Mouse (Mus musculus) intestine, embryonic 15.5 days (tissue): Measurements from ENCODE around the gene B4galnt3. TPM values are rescaled to one million over a fixed set of nuclear protein-coding genes. Genes with fewer than 3 reads are reported as not detected.

Experiments used
- ATAC-seq: fragments of 200-750 bp; cut with Nextera tagmentation; 2 replicates; pipeline ENCODE4 v1.8.0; 2017; ENCODE audit warnings: moderate TSS enrichment, moderate library complexity
- H3K27ac ChIP-seq: fragments of 300-500 bp; sonication (generic); 2 replicates; pipeline ENCODE4 v1.5.1; 2015; ENCODE audit warnings: mild to moderate bottlenecking, inconsistent platforms
- H3K27me3 ChIP-seq: fragments of 300-500 bp; sonication (generic); replicated peaks from 2 replicates; pipeline ENCODE4 v1.6.1; 2015; ENCODE audit warnings: inconsistent platforms
- H3K36me3 ChIP-seq: fragments of 300-500 bp; sonication (generic); 2 replicates; pipeline ENCODE4 v1.6.1; 2015; ENCODE audit warnings: inconsistent platforms
- H3K4me1 ChIP-seq: fragments of 300-500 bp; sonication (generic); replicated peaks from 2 replicates; pipeline ENCODE4 v1.6.1; 2015; ENCODE audit warnings: inconsistent platforms
- H3K4me2 ChIP-seq: fragments of 300-500 bp; sonication (generic); replicated peaks from 2 replicates; pipeline ENCODE4 v1.6.1; 2015; ENCODE audit warnings: mild to moderate bottlenecking, inconsistent platforms
- H3K4me3 ChIP-seq: fragments of 300-500 bp; sonication (generic); replicated peaks from 2 replicates; pipeline ENCODE4 v1.5.1; 2015; ENCODE audit warnings: inconsistent platforms
- H3K9ac ChIP-seq: fragments of 300-500 bp; sonication (generic); 2 replicates; pipeline ENCODE4 v1.6.1; 2015; ENCODE audit warnings: inconsistent platforms
- H3K9me3 ChIP-seq: fragments of 300-500 bp; sonication (generic); 2 replicates; pipeline ENCODE4 v1.6.1; 2016; ENCODE audit warnings: inconsistent platforms
- WGBS: fragments of 180-500 bp; shearing (Covaris S2); methylation state at CpG from one replicate; pipeline ENCODE4 v1.1.7; 2015; 5-methylcytosine and 5-hydroxymethylcytosine counted together
- polyA plus RNA-seq: library from polyadenylated mRNA; unstranded; fragments of >200 nt; fragmentation: Nextera tagmentation; extraction: Ambion mirVana; gene quantifications from 2 replicates; pipeline ENCODE4 v1.2.1, GENCODE M21; 2015

Gene B4galnt3
- 1.4 and 1.6 TPM in 2 replicates for polyA plus RNA-seq

GRCm38 (mm10) chr6:120294056-120294784, at the start of gene B4galnt3, which contains the start of gene D330020A13Rik:
Gene B4galnt3 (minus strand): TSS chr6:120294559.
Gene D330020A13Rik (plus strand): TSS chr6:120294364.
- no peaks in the 10 kb centered on the region for H3K9me3 ChIP-seq
- ATAC-seq: peak; percentile 81
- peaks cover 4% of the 10 kb centered on the region; the same call in 1 of the 2 replicates for H3K4me1 ChIP-seq
- H3K27me3 ChIP-seq: peaks cover 9% of the 10 kb centered on the region
- no peaks in the 10 kb centered on the region for H3K36me3 ChIP-seq
- peak within 1 kb of the TSS; percentile 99 for H3K4me2 ChIP-seq
- H3K9ac ChIP-seq: peak within 1 kb of the TSS; percentile 65
- WGBS: under 1% methylated on average over 79 of the region's 79 CpGs
- peak within 1 kb of the TSS; percentile 52 for H3K27ac ChIP-seq
- H3K4me3 ChIP-seq: peak within 1 kb of the TSS; percentile 77

GRCm38 (mm10) chr6:120343992-120344391, 49.6 kb upstream of the B4galnt3 start:
- H3K36me3 ChIP-seq: peaks cover 6% of the 10 kb centered on the region; the same call in 1 of the 2 replicates
- ATAC-seq: no peak
- WGBS: 71% methylated on average over 1 of the region's 1 CpGs
- no peak overlapping the region for H3K27ac ChIP-seq
- H3K4me2 ChIP-seq: no peak overlapping the region
- no peaks in the 10 kb centered on the region for H3K27me3 ChIP-seq
- H3K4me3 ChIP-seq: no peak overlapping the region
- H3K9me3 ChIP-seq: no peaks in the 10 kb centered on the region
- H3K4me1 ChIP-seq: no peaks in the 10 kb centered on the region
- H3K9ac ChIP-seq: no peak overlapping the region

GRCm38 (mm10) chr6:120332351-120332750, 38.0 kb upstream of the B4galnt3 start:
- WGBS: 76% methylated on average over 2 of the region's 2 CpGs
- Histone ChIP-seq H3K9ac (no peak overlapping the region), H3K4me1 (no peaks in the 10 kb centered on the region), H3K36me3 (peaks cover 22% of the 10 kb centered on the region), H3K4me2 (no peak overlapping the region), H3K27me3 (no peaks in the 10 kb centered on the region), H3K27ac (no peak overlapping the region), H3K9me3 (no peaks in the 10 kb centered on the region), H3K4me3 (no peak overlapping the region)
- no peak for ATAC-seq

- peak; percentile 53 for ATAC-seq
- Histone ChIP-seq H3K9me3 (no peaks in the 10 kb centered on the region), H3K9ac (no peak overlapping the region), H3K4me2 (no peak overlapping the region), H3K27me3 (no peaks in the 10 kb centered on the region), H3K4me3 (no peak overlapping the region), H3K36me3 (0 out of 2 replicates have a peak, but pooled peaks cover 6% of the 10 kb centered on the region), H3K27ac (no peak overlapping the region), H3K4me1 (no peaks in the 10 kb centered on the region)
- WGBS: 33% methylated on average over 6 of the region's 6 CpGs
Measured at GRCm38 (mm10) chr6:120324295-120324927, 30.1 kb upstream of the B4galnt3 start.

GRCm38 (mm10) chr6:120320369-120320768, 26.0 kb upstream of the B4galnt3 start:
- H3K27me3 ChIP-seq: no peaks in the 10 kb centered on the region
- no peaks in the 10 kb centered on the region for H3K4me1 ChIP-seq
- no peak overlapping the region for H3K4me3 ChIP-seq
- no peaks in the 10 kb centered on the region for H3K9me3 ChIP-seq
- no peak overlapping the region for H3K4me2 ChIP-seq
- no peak overlapping the region for H3K9ac ChIP-seq
- no peak for ATAC-seq
- WGBS: 55% methylated on average over 2 of the region's 2 CpGs
- H3K27ac ChIP-seq: no peak overlapping the region
- 0 out of 2 replicates have a peak, but pooled peaks cover 3% of the 10 kb centered on the region for H3K36me3 ChIP-seq

GRCm38 (mm10) chr6:120319129-120319528, 24.8 kb upstream of the B4galnt3 start:
- H3K27me3 ChIP-seq: no peaks in the 10 kb centered on the region
- ATAC-seq: no peak

GRCm38 (mm10) chr6:120318303-120318940, 24.1 kb upstream of the B4galnt3 start:
- ATAC-seq: peak; percentile 54
- Histone ChIP-seq H3K27ac (no peak overlapping the region), H3K27me3 (no peaks in the 10 kb centered on the region), H3K36me3 (no peaks in the 10 kb centered on the region), H3K9ac (no peak overlapping the region), H3K4me3 (no peak overlapping the region), H3K4me2 (no peak overlapping the region; the same call in 1 of the 2 replicates), H3K4me1 (no peaks in the 10 kb centered on the region), H3K9me3 (no peaks in the 10 kb centered on the region)
- WGBS: 46% methylated on average over 11 of the region's 11 CpGs

More at GRCm38 (mm10) chr6:120319129-120319528, 24.8 kb upstream of the B4galnt3 start:
- Histone ChIP-seq H3K36me3 (no peaks in the 10 kb centered on the region), H3K4me1 (no peaks in the 10 kb centered on the region), H3K4me2 (no peak overlapping the region), H3K9me3 (no peaks in the 10 kb centered on the region), H3K9ac (no peak overlapping the region), H3K27ac (no peak overlapping the region), H3K4me3 (no peak overlapping the region)
- WGBS: 67% methylated on average over 9 of the region's 9 CpGs

- no peaks in the 10 kb centered on the region for H3K9me3 ChIP-seq
- H3K27me3 ChIP-seq: no peaks in the 10 kb centered on the region
- WGBS: 68% methylated on average over 5 of the region's 5 CpGs
- H3K4me1 ChIP-seq: no peaks in the 10 kb centered on the region
- H3K4me2 ChIP-seq: no peak overlapping the region
- H3K4me3 ChIP-seq: no peak overlapping the region
- H3K27ac ChIP-seq: no peak overlapping the region
- no peak for ATAC-seq
- no peak overlapping the region for H3K9ac ChIP-seq
- no peaks in the 10 kb centered on the region for H3K36me3 ChIP-seq
Measured at GRCm38 (mm10) chr6:120312443-120312842, 18.1 kb upstream of the B4galnt3 start.

- ATAC-seq: 0 out of 2 replicates have a peak, but pooled peaks have one; percentile 34
- Histone ChIP-seq H3K4me1 (no peaks in the 10 kb centered on the region), H3K9me3 (no peaks in the 10 kb centered on the region), H3K4me3 (no peak overlapping the region), H3K36me3 (no peaks in the 10 kb centered on the region), H3K9ac (no peak overlapping the region), H3K27me3 (no peaks in the 10 kb centered on the region), H3K4me2 (no peak overlapping the region), H3K27ac (no peak overlapping the region)
- 31% methylated on average over 3 of the region's 3 CpGs for WGBS
Measured at GRCm38 (mm10) chr6:120309787-120310186, 15.4 kb upstream of the B4galnt3 start.

GRCm38 (mm10) chr6:120309338-120309737, 15.0 kb upstream of the B4galnt3 start:
- no peaks in the 10 kb centered on the region for H3K27me3 ChIP-seq
- WGBS: 62% methylated on average over 9 of the region's 9 CpGs
- no peak overlapping the region for H3K4me2 ChIP-seq
- H3K9ac ChIP-seq: no peak overlapping the region
- H3K36me3 ChIP-seq: no peaks in the 10 kb centered on the region
- no peak overlapping the region for H3K4me3 ChIP-seq
- no peak overlapping the region for H3K27ac ChIP-seq
- no peaks in the 10 kb centered on the region for H3K9me3 ChIP-seq
- no peaks in the 10 kb centered on the region for H3K4me1 ChIP-seq
- peak; percentile 39; the same call in 1 of the 2 replicates for ATAC-seq

- Histone ChIP-seq H3K36me3 (no peaks in the 10 kb centered on the region), H3K9ac (no peak overlapping the region), H3K27ac (no peak overlapping the region), H3K9me3 (no peaks in the 10 kb centered on the region), H3K27me3 (no peaks in the 10 kb centered on the region), H3K4me2 (no peak overlapping the region), H3K4me3 (no peak overlapping the region), H3K4me1 (no peaks in the 10 kb centered on the region)
- WGBS: 80% methylated on average over 3 of the region's 3 CpGs
- no peak for ATAC-seq
Measured at GRCm38 (mm10) chr6:120306859-120307594, 12.7 kb upstream of the B4galnt3 start.
